ENCODE assay signal across 30 mouse cellular contexts in genomic region chr4:126330295-126330694, GRCm38 (mm10). TPM values are rescaled to one million over a fixed set of nuclear protein-coding genes. Genes with fewer than 3 reads are reported as not detected.
"Had no signal": no experiment of that assay in that cellular context is flagged by ENCODE, and none has a peak within 500 bp of the region (broad histone marks: within the 10 kb centered on the region; RNA-seq: fewer than 3 reads in every experiment).

No protein-coding gene starts in this region.

- H3K4me1 ChIP-seq: forebrain, embryonic 12.5 days had no signal

- H3K4me3 ChIP-seq: embryonic facial prominence, embryonic 10.5 days; embryonic facial prominence, embryonic 12.5 days; embryonic facial prominence, embryonic 13.5 days; embryonic facial prominence, embryonic 15.5 days; erythroblast, embryonic 14.5 days; forebrain, embryonic 10.5 days; forebrain, embryonic 12.5 days; forebrain, embryonic 13.5 days; forebrain, embryonic 15.5 days; gastrocnemius, adult 2 months had no signal

- DNase-seq: cerebellum, adult 18-20 months; cerebellum, adult 2 months; cerebellum, adult 8-10 months; cerebellum, adult 9-10 months; cerebellum, adult 9-11 months; cerebellum, postnatal 10 days; cerebellum, postnatal 14 days; cerebellum, postnatal 25 days; cerebellum, postnatal 36 days; embryo, embryonic 11 days; forebrain, postnatal 0 days; gastrocnemius, adult 2 months; gastrocnemius, postnatal 10 days; gastrocnemius, postnatal 14 days; gastrocnemius, postnatal 25 days; gastrocnemius, postnatal 36 days; heart, adult 18-20 months had no signal

- H3K27ac ChIP-seq: embryonic facial prominence, embryonic 10.5 days; embryonic facial prominence, embryonic 12.5 days; embryonic facial prominence, embryonic 13.5 days; embryonic facial prominence, embryonic 15.5 days; forebrain, embryonic 10.5 days; forebrain, embryonic 12.5 days; forebrain, embryonic 13.5 days; forebrain, embryonic 15.5 days; gastrocnemius, adult 2 months had no signal

- ATAC-seq: forebrain, embryonic 13.5 days; forebrain, embryonic 14.5 days; forebrain, embryonic 15.5 days; forebrain, embryonic 16.5 days; forebrain, postnatal 0 days had no signal

- H3K36me3 ChIP-seq: embryonic facial prominence, embryonic 10.5 days; embryonic facial prominence, embryonic 12.5 days; forebrain, embryonic 10.5 days; forebrain, embryonic 12.5 days; forebrain, embryonic 15.5 days had no signal

- H3K9me3 ChIP-seq: embryonic facial prominence, embryonic 10.5 days; embryonic facial prominence, embryonic 12.5 days; embryonic facial prominence, embryonic 13.5 days; embryonic facial prominence, embryonic 15.5 days; forebrain, embryonic 10.5 days; forebrain, embryonic 12.5 days; forebrain, embryonic 13.5 days; forebrain, embryonic 15.5 days had no signal

- H3K9ac ChIP-seq: embryonic facial prominence, embryonic 12.5 days; embryonic facial prominence, embryonic 13.5 days; embryonic facial prominence, embryonic 15.5 days; forebrain, embryonic 12.5 days; forebrain, embryonic 13.5 days; forebrain, embryonic 15.5 days; forebrain, postnatal 0 days had no signal

- H3K27me3 ChIP-seq: embryonic facial prominence, embryonic 13.5 days; embryonic facial prominence, embryonic 15.5 days; forebrain, embryonic 15.5 days had no signal

- H3K4me2 ChIP-seq: embryonic facial prominence, embryonic 12.5 days; embryonic facial prominence, embryonic 13.5 days; embryonic facial prominence, embryonic 15.5 days; forebrain, embryonic 12.5 days; forebrain, embryonic 13.5 days; forebrain, embryonic 15.5 days had no signal

RNA-seq across cellular contexts. Expression of gene Tekt2, which starts 4.8 kb away (rescaled TPM):
- total RNA-seq: common myeloid progenitor, adult 5-6 weeks; granulocyte monocyte progenitor cell, adult 5-6 weeks had no signal
- polyA plus RNA-seq: erythroblast, embryonic 14.5 days had no signal

RNA-seq across cellular contexts. Expression of gene Col8a2, which starts 43.7 kb away (rescaled TPM):
- total RNA-seq: common myeloid progenitor, adult 5-6 weeks; granulocyte monocyte progenitor cell, adult 5-6 weeks had no signal
- polyA plus RNA-seq: erythroblast, embryonic 14.5 days had no signal
